Mouse (Mus musculus) thymus, postnatal 10 days (tissue): ENCODE measurements around the gene L3mbtl2.

Source experiments
- DNase-seq, 2 experiments: peaks; one replicate each; pipeline ENCODE4 v3.0.0; 2021; ENCODE audit warnings: low spot score in 2 of 2

The L3mbtl2 gene

DNA sequence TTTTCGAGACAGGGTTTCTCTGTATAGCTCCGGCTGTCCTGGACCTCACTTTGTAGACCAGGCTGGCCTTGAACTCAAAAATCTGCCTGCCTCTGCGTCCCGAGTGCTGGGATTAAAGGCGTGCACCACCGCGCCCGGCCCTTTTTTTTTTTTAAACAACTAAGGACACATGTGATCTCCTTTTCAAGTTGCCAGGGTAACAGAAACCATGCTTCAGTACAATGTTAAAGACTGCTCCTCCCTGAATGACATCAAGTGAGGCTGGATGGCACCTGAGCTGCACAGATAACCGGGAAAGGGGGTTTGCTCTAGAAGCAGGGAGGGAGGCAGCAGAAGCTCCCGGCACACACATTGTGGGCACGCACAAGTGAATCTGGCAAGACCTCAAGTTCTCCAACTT lies 45.3 kb downstream of the L3mbtl2 start:
- DNase-seq, result no peak

DNA sequence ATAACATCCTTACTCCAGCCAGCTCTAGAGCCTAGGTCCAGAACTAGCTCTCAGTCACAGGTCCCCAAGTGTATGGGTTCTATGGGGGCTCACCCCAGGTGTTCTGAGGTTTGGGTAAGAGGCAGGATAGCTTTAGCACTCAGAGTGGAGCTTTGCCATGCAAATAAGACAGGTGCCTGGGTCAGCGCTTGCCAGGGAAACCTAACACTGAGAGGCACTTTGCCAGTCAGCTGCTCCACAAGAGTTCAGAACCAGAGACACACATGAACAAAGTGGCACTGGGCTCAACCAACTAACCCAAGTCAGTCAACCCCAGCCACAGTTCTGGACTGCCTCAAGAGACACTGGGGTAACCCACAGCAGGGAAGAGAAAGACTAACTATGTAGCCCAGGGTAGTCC lies 46.0 kb downstream of the L3mbtl2 start:
- DNase-seq, result no peak

DNA sequence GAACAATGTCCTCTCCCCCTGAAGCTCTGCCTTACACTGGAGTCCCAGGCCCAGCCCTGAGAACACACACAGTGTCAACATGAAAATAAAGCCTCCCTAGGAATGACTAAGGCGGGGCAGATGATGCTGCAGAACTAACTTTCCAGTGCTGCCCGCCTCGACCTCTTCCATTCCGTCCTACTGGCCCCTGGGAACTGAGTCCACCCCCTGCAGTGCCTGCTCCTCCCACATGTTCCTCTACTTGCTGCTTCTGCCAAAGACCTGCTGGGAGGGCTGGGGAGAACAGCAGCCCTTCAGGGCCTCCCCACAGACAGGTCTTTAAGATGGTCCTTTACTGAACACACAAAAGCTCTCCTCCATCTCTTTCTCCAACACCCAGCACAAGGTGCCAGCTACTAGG lies 47.1 kb downstream of the L3mbtl2 start:
- DNase-seq, result no peak

- no peak for DNase-seq
These were observed 50.1 kb downstream of the L3mbtl2 start for GRCm38 (mm10) chr15:81713742-81714141.

DNA sequence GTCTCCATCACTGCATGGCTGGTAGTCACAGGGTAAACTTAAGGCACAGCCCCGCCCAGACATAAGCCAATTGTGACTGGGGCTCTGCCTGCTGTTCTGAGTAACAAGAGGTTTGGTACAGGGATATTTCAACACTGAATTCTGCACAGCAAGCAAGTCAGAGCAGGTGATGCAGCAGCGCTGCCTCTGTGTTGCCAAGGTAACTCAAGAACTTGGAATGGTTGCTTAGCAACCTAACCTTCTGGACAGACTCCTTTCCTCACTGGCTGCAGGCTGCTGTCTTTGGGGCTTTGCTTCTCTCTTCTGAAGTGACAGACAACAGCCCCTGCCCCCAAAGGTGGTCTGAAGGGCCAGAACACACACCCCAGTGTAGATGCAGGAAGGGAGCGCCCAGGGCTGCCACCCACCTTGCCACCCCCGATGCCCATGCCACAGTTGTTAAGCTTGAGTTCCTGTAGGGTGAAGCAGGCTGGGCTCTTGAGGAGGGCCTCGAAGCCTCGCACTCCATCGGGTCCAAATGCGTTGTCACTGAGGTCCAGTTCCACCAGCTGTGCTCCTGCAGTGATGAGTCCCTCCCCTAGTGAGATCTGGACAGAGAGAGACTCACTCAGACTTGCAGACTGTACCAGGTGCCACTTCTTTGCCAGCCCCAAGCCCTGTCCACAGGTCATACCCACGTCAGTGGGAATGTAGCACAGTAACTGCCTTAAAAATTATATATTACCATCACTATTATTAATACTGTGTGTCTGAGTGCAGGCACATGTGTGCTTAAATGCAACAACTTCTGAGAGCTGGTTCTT lies 54.8 kb downstream of the L3mbtl2 start:
- DNase-seq, result no peak

DNA sequence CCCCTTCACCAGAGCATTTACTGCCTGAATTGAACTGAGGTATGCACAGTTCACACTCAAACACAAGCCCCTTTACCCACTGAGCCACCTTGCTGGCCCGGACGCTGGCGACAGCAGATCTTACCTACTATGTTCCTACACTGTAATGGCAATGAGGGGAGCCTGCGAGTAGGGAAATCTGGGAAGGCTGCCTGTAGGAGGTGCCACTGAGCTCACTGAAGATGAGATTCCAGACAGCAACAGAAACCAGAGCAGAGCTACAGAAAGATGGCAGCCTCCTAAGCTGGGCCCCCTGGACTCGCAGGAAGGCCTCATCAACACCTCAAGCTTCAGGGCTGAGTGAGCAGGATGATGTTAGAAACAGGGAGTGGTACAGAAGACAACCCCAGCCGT lies 55.4 kb downstream of the L3mbtl2 start:
- DNase-seq, result no peak

GRCm38 (mm10) chr15:81722361-81722760 lies 58.7 kb downstream of the L3mbtl2 start:
- no peak for DNase-seq

DNA sequence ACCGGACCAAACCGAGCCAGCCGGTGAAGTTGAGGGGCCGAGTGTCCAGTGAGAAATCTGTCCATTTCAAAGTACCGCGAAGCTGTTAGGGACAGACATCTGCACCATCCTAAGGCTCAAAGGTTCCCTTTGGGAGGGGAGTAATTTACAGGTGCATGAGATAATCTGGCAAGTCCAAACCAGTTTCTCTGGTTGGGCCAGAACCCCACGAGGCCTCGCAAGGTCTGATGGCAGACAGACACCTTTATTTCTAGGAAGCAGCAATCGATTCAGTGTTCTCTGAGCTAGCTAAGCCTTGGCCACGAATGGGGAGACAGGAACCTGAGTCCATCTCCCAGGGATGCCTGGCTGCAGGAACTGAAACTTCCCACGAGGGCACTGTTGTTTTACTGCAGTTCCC lies 60.0 kb downstream of the L3mbtl2 start:
- no peak for DNase-seq

- no peak for DNase-seq
These were observed 62.3 kb downstream of the L3mbtl2 start for GRCm38 (mm10) chr15:81725965-81726364.

GRCm38 (mm10) chr15:81729241-81729791 lies 65.6 kb downstream of the L3mbtl2 start:
- DNase-seq, result no peak

GRCm38 (mm10) chr15:81729792-81730635 lies 66.3 kb downstream of the L3mbtl2 start:
- DNase-seq, result peak; percentile 95 to 97

- no peak for DNase-seq
These were observed 71.4 kb downstream of the L3mbtl2 start for GRCm38 (mm10) chr15:81735075-81735474.
